Mouse (Mus musculus): ENCODE measurements around the gene Cic.

The Cic gene

GRCm38 (mm10) chr7:25267301-25267750, at the start of gene Cic:
TSS of gene Cic (plus strand) at chr7:25267704.
- DNase-seq, result peak; percentile 99

- DNase-seq, result peak; percentile 74
Observed at GRCm38 (mm10) chr7:25218705-25219415, 48.6 kb upstream of the Cic start.

GRCm38 (mm10) chr7:25219416-25219750, 48.1 kb upstream of the Cic start:
- no peak for DNase-seq

GRCm38 (mm10) chr7:25219756-25220456, 47.6 kb upstream of the Cic start:
- DNase-seq, result peak; percentile 98

GRCm38 (mm10) chr7:25220457-25221101, 46.9 kb upstream of the Cic start, which contains the start of gene Dedd2:
TSS of gene Dedd2 (minus strand) at chr7:25220615.
- DNase-seq, result peak; percentile 45

- peak; percentile 99 for DNase-seq
Observed at GRCm38 (mm10) chr7:25221102-25221883, 46.2 kb upstream of the Cic start, which contains the start of gene Zfp526. TSS of gene Zfp526 (plus strand) at chr7:25221425.

- no peak for DNase-seq
Observed at GRCm38 (mm10) chr7:25222275-25222967, 45.1 kb upstream of the Cic start.

- no peak for DNase-seq
Observed at GRCm38 (mm10) chr7:25227523-25228300, 39.8 kb upstream of the Cic start.

- DNase-seq, result peak; percentile 58
Observed at GRCm38 (mm10) chr7:25230690-25231285, 36.7 kb upstream of the Cic start.

GRCm38 (mm10) chr7:25232101-25232648, 35.3 kb upstream of the Cic start:
- DNase-seq, result peak; percentile 57

- DNase-seq, result peak; percentile 80
Observed at GRCm38 (mm10) chr7:25233061-25233460, 34.4 kb upstream of the Cic start.

- no peak for DNase-seq
Observed at GRCm38 (mm10) chr7:25235526-25235925, 32.0 kb upstream of the Cic start.

GRCm38 (mm10) chr7:25237249-25238014, 30.1 kb upstream of the Cic start, which contains the start of gene Gsk3a:
TSS of gene Gsk3a (minus strand) at chr7:25237851.
- DNase-seq, result peak; percentile 99

- peak; percentile 91 for DNase-seq
Observed at GRCm38 (mm10) chr7:25238015-25238706, 29.3 kb upstream of the Cic start.

- peak; percentile 90 for DNase-seq
Observed at GRCm38 (mm10) chr7:25238829-25239623, 28.5 kb upstream of the Cic start.

- DNase-seq, result no peak
Observed at GRCm38 (mm10) chr7:25240631-25241030, 26.9 kb upstream of the Cic start.

- DNase-seq, result no peak
Observed at GRCm38 (mm10) chr7:25241062-25241461, 26.4 kb upstream of the Cic start.

- no peak for DNase-seq
Observed at GRCm38 (mm10) chr7:25243361-25243760, 24.1 kb upstream of the Cic start.
